Mouse (Mus musculus) gastrocnemius, postnatal 14 days (tissue): Measurements from ENCODE around the gene Lpar3. TPM values are rescaled to one million over a fixed set of nuclear protein-coding genes. Genes with fewer than 3 reads are reported as not detected.
"Not testable (repeated sequence)": the region's sequence is repeated elsewhere in the genome, so short reads cannot be mapped to it uniquely, and the experiment has no call there.

Experiments used
- DNase-seq: peaks from one replicate; pipeline ENCODE4 v3.0.0; 2021; ENCODE audit warnings: mixed read lengths
- intact Hi-C: fragments of 180-260 bp; cut with DNase I; formaldehyde crosslinking; loops from one replicate; pipeline ENCODE4 v1.15.1; 2025; ENCODE audit warnings: low total_unique reads
- total RNA-seq, 2 experiments: library from RNA; stranded (reverse); gene quantifications; 2 replicates each; pipeline ENCODE4 v1.2.3; 2021

The Lpar3 gene
- total RNA-seq, 2 experiments from 2014 or later: 0.18 to 0.29 TPM

- intact Hi-C loops: no loop called here
- DNase-seq: no peak
Measured at GRCm38 (mm10) chr3:146205305-146205704, 15.5 kb upstream of the Lpar3 start.

- intact Hi-C loops: no loop called here
- DNase-seq: no peak
Measured at GRCm38 (mm10) chr3:146206635-146207034, 14.1 kb upstream of the Lpar3 start.

- DNase-seq: no peak
- intact Hi-C loops: no loop called here
Measured at GRCm38 (mm10) chr3:146207440-146207839, 13.3 kb upstream of the Lpar3 start.

DNA sequence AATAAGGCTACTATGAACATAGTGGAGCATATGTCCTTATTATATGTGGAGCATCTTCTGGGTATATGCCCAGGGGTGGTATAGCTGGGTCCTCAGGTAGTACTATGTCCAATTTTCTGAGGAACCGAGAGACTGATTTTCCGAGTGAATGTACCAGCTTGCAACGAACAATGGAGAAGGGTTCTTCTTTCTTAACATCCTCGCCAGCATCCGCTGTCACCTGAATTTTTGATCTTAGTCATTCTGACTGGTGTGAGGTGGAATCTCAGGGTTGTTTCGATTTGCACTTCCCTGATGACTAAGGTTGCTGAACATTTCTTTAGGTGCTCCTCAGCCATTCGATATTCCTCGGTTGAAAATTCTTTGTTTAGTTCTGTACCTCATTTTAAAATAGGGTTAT lies 11.0 kb upstream of the Lpar3 start:
- intact Hi-C loops, DNase-seq: not testable (repeated sequence)

- no peak for DNase-seq
- intact Hi-C loops: no loop called here
Measured at GRCm38 (mm10) chr3:146211141-146211747, 9.5 kb upstream of the Lpar3 start.

DNA sequence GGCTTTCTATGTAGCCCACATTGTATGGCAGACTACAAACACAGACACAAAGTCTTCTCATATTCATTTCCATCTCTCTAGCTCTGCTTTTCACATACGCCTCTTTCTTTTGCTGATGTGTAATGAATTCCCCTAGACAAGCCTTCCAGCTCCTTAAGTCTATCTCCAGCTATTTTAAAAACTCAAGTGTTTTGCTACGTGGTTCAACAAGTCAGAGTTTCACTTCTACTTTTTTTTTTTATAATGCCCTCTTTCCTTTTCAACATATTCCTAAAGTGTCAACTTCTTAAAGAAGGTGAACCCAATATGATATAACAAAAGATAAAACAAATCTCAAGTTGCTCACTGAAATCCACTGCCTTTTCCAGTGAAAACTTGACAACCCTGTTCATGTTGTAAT lies 8.8 kb upstream of the Lpar3 start:
- intact Hi-C loops: no loop called here
- DNase-seq: no peak

- no peak for DNase-seq
- intact Hi-C loops: no loop called here
Measured at GRCm38 (mm10) chr3:146213336-146213735, 7.4 kb upstream of the Lpar3 start.

DNA sequence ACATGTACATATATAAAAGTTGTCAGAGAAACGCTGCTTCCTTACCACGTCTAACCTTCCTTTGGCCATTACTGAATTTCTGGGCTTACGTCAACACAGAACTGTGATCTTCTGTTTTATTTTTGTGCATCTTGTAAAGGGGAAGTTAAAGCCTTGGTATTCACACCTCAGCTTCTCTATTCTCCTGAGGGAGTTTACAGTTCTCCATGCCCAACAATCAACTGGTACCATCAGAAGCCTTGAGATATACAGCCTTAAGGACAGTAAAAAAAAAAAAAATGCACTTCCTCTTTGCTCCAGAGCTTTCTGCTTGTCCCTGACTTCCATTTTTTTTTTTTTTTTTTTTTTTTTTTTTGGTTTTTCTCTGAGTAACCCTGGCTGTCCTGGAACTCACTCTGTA lies 4.2 kb upstream of the Lpar3 start:
- intact Hi-C loops: no loop called here
- no peak for DNase-seq

GRCm38 (mm10) chr3:146224271-146224670 lies 3.5 kb downstream of the Lpar3 start:
- intact Hi-C loops: no loop called here
- DNase-seq: no peak

GRCm38 (mm10) chr3:146225061-146225761 lies 4.4 kb downstream of the Lpar3 start:
- DNase-seq: no peak
- intact Hi-C loops: no loop called here

DNA sequence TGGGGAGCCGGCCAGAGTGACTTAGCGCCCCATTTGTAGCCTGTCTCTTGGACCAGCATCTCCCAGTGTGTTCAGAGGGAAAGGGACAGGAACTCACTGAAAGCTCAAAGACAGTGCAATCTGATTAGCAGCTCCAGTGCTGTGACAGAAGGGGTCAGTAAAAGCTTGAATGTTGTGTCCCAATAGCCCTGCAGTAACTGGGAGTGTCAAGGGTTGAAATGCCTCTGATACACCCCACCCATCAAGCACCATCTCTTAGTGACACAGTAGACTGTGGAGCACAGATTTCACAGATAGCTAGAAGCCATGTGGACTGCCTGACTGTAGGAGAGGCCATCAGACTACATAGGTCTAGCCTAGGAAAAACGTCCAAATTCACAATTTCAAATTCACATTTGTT lies 6.7 kb downstream of the Lpar3 start:
- intact Hi-C loops: no loop called here
- no peak for DNase-seq

GRCm38 (mm10) chr3:146228559-146229310 lies 8.0 kb downstream of the Lpar3 start:
- no peak for DNase-seq
- intact Hi-C loops: no loop called here

DNA sequence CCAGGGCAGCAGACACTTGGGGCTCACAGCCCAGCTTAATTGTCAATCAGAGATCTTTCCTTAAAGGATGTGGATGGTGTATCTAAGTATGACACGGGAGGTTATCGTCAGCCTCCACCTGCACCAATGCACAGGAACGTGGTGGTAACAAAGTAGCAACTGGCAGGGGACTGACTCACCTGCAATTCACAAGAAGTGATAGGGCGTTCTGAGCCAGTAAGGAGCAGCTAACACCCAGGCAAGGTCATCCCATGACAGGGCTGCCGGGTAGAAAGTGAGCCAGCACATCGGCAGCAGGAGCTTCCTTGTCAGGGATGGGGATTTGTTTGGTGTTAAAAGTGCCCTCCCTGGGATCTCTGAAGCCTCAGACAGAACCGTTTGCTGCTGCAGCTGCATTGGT lies 11.9 kb downstream of the Lpar3 start:
- intact Hi-C loops: no loop called here
- no peak for DNase-seq

GRCm38 (mm10) chr3:146233741-146234140 lies 13.0 kb downstream of the Lpar3 start:
- intact Hi-C loops: no loop called here
- no peak for DNase-seq

DNA sequence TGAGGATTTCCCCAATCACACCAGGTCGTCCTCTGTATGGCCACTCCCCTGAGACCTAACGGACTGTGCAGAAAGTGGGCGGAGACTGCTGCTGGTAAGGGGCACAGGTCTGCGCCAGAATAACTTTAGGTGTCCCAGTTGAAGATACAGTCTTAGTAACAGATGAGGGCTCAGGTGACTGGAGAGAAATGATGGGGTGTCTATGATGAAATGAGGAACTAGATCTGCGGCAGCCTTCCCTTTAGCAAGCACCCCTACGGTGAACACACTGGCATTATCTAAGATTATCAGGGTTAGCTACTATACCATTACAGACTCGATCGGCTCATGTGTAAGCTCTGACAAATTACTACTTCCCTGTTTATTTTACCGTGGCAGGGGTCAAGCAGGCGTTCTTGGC lies 13.8 kb downstream of the Lpar3 start:
- intact Hi-C loops: no loop called here
- DNase-seq: no peak

GRCm38 (mm10) chr3:146236280-146236679 lies 15.5 kb downstream of the Lpar3 start:
- no peak for DNase-seq
- intact Hi-C loops: no loop called here

GRCm38 (mm10) chr3:146237676-146238075 lies 16.9 kb downstream of the Lpar3 start:
- no peak for DNase-seq
- intact Hi-C loops: no loop called here

- DNase-seq: no peak
- intact Hi-C loops: no loop called here
Measured at GRCm38 (mm10) chr3:146244630-146245029, 23.9 kb downstream of the Lpar3 start.

DNA sequence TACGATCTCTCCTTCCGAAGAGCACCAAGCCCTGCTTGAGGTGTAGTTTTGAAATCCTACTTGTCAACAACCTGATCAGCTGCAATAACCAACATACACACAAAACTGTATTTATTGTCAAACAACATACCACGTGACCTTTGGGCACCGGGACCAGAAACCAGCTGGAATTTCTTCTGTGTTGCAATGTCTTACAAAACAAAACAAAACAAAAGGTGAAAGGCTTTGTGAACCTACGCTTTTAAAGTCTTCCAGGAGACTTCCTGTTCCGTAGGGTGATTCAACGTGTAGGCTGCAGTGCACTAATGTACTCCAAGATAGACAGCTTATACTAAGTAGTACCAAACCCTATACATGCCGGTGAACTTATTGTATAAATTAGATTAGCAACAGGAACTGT lies 25.8 kb downstream of the Lpar3 start:
- intact Hi-C loops: no loop called here
- DNase-seq: no peak

GRCm38 (mm10) chr3:146246992-146247391 lies 26.2 kb downstream of the Lpar3 start:
- intact Hi-C loops: no loop called here
- no peak for DNase-seq

DNA sequence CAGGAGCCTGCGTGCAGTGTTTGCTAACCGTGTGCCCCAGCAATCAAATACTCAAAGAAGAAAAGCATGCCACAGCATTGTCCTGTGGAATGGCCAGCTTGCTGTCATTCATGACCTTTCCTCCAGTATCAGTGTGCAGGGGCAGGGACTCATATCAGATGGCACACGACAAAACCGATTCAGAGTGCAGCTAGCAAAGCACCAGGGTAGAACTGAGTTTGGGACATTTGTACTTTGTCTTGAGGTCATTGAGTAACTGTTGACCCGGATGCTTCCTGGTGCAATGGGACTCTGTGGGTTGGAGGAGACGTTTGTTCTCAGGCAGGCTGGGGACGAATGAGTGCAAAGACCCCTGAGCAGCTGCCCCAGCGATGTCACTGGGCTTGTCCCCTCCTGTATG lies 29.1 kb downstream of the Lpar3 start:
- intact Hi-C loops: no loop called here

More for the DNA sequence above, 29.1 kb downstream of the Lpar3 start:
- no peak for DNase-seq
